Mouse (Mus musculus): ENCODE data around the gene Cacfd1. TPM values are rescaled to one million over a fixed set of nuclear protein-coding genes. Genes with fewer than 3 reads are reported as not detected.

The Cacfd1 gene
- polyA plus RNA-seq, 1 experiment = 22.8 TPM

DNA sequence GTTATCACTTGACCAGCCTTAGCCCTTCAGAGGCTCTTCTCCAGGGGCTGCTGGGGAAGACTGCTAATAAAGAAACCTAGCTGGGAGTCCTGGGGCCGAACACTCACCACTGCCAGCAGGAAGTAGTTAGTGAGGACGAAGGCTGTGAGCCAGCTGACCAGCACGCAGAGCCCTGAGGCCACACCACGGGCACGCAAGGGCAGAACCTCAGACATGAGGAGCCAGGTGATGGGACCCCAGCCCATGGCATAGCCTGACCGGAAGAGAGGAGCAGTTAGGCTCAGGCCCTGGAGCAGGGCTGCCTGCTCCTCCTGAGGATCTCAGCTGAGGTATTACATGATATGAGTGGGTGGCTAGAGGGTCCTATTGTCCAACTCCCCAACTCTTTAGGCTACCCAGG is 12.9 kb downstream of the Cacfd1 start:
- H3K4me3 ChIP-seq = no peak overlapping the region
- peaks cover 5% of the 10 kb centered on the region for H3K27me3 ChIP-seq (ENCODE audit: control insufficient read depth, insufficient read depth, insufficient read length)

DNA sequence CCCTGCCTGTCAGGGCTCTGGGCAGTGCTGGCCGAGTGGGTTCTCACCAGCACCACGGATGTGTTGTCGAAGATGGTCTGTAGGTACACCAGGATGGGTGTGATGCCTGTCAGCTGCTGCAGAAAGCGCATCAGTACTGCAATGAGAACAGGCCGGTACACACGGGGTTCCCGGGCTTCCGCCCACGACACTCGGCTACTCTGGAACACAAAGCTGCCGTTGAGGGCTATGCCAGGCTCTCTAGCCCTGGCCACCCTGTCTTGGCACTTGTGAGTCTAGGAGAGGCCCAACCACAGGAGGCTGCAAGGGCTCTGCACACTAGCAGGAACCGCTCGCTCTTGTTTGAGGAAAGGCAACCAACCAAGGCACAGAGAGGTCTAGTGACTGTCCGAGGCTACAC is 14.4 kb downstream of the Cacfd1 start:
- H3K79me2 ChIP-seq (ENCODE audit: control insufficient read depth, insufficient read depth) = no peaks in the 10 kb centered on the region
- peaks cover 5% of the 10 kb centered on the region for H3K27me3 ChIP-seq (ENCODE audit: control insufficient read depth, insufficient read depth, insufficient read length)
- TF ChIP-seq POLR2AphosphoS2 (IDR thresholded peaks at IDR 0.05; ENCODE audit: insufficient read length, low read depth) (peak; percentile 64), POLR2A (IDR thresholded peaks at IDR 0.05; ENCODE audit: insufficient read length, low read depth) (no peak), MYOD1 (IDR thresholded peaks at IDR 0.05; ENCODE audit: control insufficient read depth in 1 of 3, insufficient read length in 2 of 3, low read depth in 2 of 3) (no peak), SRF (IDR thresholded peaks at IDR 0.05; ENCODE audit: control insufficient read depth, insufficient read length, low read depth) (no peak), REST (IDR thresholded peaks at IDR 0.05; ENCODE audit: insufficient read depth, insufficient read length) (no peak)
- no peak overlapping the region for H3K4me3 ChIP-seq
- H3K4me2 ChIP-seq (ENCODE audit: low read depth) = no peak overlapping the region
- no peak overlapping the region for H3ac ChIP-seq (ENCODE audit: control insufficient read depth, insufficient read length)
- H3K36me3 ChIP-seq (ENCODE audit: control insufficient read depth, insufficient read depth) = no peaks in the 10 kb centered on the region

More for the DNA sequence above, 12.9 kb downstream of the Cacfd1 start:
- no peaks in the 10 kb centered on the region for H3K79me2 ChIP-seq (ENCODE audit: control insufficient read depth, insufficient read depth)
- no peaks in the 10 kb centered on the region for H3K36me3 ChIP-seq (ENCODE audit: control insufficient read depth, insufficient read depth)
- H3K4me2 ChIP-seq (ENCODE audit: low read depth) = no peak overlapping the region
- TF ChIP-seq POLR2AphosphoS2 (IDR thresholded peaks at IDR 0.05; ENCODE audit: insufficient read length, low read depth) (peak; percentile 77), MYOG (IDR thresholded peaks at IDR 0.05; ENCODE audit: control insufficient read depth in 1 of 3, insufficient read depth in 1 of 3, insufficient read length in 2 of 3, low read depth in 2 of 3) (no peak), POLR2A (IDR thresholded peaks at IDR 0.05; ENCODE audit: insufficient read length, low read depth) (peak; percentile 46)
- H3ac ChIP-seq (ENCODE audit: control insufficient read depth, insufficient read length) = no peak overlapping the region

DNA sequence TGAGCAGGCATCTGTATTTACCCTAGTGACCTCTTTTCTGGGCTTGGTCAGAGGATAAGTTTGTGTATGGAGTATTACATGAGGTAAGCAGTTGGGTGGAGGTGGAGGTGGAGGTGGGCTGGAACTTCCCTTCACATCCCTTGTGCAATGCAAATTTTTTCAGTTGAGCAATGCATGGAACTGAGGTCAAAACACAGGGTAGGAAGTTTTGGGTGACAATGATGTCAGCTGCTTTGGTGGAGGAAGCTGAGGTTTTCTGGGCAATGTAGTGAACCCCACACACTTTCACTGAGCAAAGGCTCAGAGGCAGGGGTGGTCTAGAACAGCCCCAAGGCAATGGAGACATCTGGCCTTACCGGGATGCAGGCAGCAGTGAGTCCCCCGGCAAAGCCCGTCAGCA is 15.8 kb downstream of the Cacfd1 start:
- Histone ChIP-seq H3ac (ENCODE audit: control insufficient read depth, insufficient read length) (no peak overlapping the region), H3K27me3 (ENCODE audit: control insufficient read depth, insufficient read depth, insufficient read length) (peaks cover 5% of the 10 kb centered on the region), H3K4me3 (peak overlapping the region; percentile 35), H3K4me2 (ENCODE audit: low read depth) (peak overlapping the region; percentile 58), H3K36me3 (ENCODE audit: control insufficient read depth, insufficient read depth) (no peaks in the 10 kb centered on the region), H3K79me2 (ENCODE audit: control insufficient read depth, insufficient read depth) (no peaks in the 10 kb centered on the region)
- TF ChIP-seq POLR2AphosphoS2 (IDR thresholded peaks at IDR 0.05; ENCODE audit: insufficient read length, low read depth) (no peak), E2F4 (IDR thresholded peaks at IDR 0.05; ENCODE audit: insufficient read depth) (no peak), MYOG (IDR thresholded peaks at IDR 0.05; ENCODE audit: control insufficient read depth in 1 of 3, insufficient read depth in 1 of 3, insufficient read length in 2 of 3, low read depth in 2 of 3) (no peak), MAX (IDR thresholded peaks at IDR 0.05; ENCODE audit: low read depth) (no peak), SRF (IDR thresholded peaks at IDR 0.05; ENCODE audit: control insufficient read depth, insufficient read length, low read depth) (no peak), TCF12 (IDR thresholded peaks at IDR 0.05; ENCODE audit: insufficient read depth, poor library complexity, severe bottlenecking) (no peak), USF1 (IDR thresholded peaks at IDR 0.05; ENCODE audit: low read depth) (no peak), CEBPB (IDR thresholded peaks at IDR 0.05; ENCODE audit: insufficient read depth, poor library complexity, severe bottlenecking) (no peak), MYOD1 (IDR thresholded peaks at IDR 0.05; ENCODE audit: control insufficient read depth in 1 of 3, insufficient read length in 2 of 3, low read depth in 2 of 3) (no peak), REST (IDR thresholded peaks at IDR 0.05; ENCODE audit: insufficient read depth, insufficient read length) (no peak), TCF3 (IDR thresholded peaks at IDR 0.05; ENCODE audit: insufficient read length, low read depth) (no peak), POLR2A (IDR thresholded peaks at IDR 0.05; ENCODE audit: insufficient read length, low read depth) (no peak)

DNA sequence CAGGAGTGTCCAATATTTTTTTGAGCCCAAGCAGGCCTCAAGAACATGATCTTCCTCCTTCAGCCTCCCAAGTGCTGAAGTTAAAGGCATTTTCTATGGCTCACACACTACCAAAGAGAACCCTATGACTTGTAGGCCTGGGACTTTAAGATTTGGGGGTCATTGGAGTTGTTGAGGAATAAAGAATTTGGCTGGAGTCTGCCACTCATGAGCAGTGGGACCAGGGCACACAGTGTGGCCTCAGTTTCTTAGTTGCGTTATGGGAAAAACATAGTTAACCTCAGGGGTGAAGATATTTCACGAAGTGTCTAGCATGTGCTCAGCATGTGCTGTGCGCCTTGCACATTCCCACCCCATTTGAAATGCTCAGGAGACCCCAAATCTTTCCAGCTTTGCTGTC is 16.6 kb downstream of the Cacfd1 start:
- peak overlapping the region; percentile 35 for H3K4me3 ChIP-seq
- no peaks in the 10 kb centered on the region for H3K36me3 ChIP-seq (ENCODE audit: control insufficient read depth, insufficient read depth)
- H3ac ChIP-seq (ENCODE audit: control insufficient read depth, insufficient read length) = no peak overlapping the region
- TF ChIP-seq SRF (IDR thresholded peaks at IDR 0.05; ENCODE audit: control insufficient read depth, insufficient read length, low read depth) (no peak), TCF12 (IDR thresholded peaks at IDR 0.05; ENCODE audit: insufficient read depth, poor library complexity, severe bottlenecking) (no peak), REST (IDR thresholded peaks at IDR 0.05; ENCODE audit: insufficient read depth, insufficient read length) (no peak), CEBPB (IDR thresholded peaks at IDR 0.05; ENCODE audit: insufficient read depth, poor library complexity, severe bottlenecking) (no peak), MYOG (IDR thresholded peaks at IDR 0.05; ENCODE audit: control insufficient read depth in 1 of 3, insufficient read depth in 1 of 3, insufficient read length in 2 of 3, low read depth in 2 of 3) (no peak), TCF3 (IDR thresholded peaks at IDR 0.05; ENCODE audit: insufficient read length, low read depth) (no peak), POLR2A (IDR thresholded peaks at IDR 0.05; ENCODE audit: insufficient read length, low read depth) (no peak)
- no peaks in the 10 kb centered on the region for H3K79me2 ChIP-seq (ENCODE audit: control insufficient read depth, insufficient read depth)
- peaks cover 5% of the 10 kb centered on the region for H3K27me3 ChIP-seq (ENCODE audit: control insufficient read depth, insufficient read depth, insufficient read length)
- peak overlapping the region; percentile 58 for H3K4me2 ChIP-seq (ENCODE audit: low read depth)

DNA sequence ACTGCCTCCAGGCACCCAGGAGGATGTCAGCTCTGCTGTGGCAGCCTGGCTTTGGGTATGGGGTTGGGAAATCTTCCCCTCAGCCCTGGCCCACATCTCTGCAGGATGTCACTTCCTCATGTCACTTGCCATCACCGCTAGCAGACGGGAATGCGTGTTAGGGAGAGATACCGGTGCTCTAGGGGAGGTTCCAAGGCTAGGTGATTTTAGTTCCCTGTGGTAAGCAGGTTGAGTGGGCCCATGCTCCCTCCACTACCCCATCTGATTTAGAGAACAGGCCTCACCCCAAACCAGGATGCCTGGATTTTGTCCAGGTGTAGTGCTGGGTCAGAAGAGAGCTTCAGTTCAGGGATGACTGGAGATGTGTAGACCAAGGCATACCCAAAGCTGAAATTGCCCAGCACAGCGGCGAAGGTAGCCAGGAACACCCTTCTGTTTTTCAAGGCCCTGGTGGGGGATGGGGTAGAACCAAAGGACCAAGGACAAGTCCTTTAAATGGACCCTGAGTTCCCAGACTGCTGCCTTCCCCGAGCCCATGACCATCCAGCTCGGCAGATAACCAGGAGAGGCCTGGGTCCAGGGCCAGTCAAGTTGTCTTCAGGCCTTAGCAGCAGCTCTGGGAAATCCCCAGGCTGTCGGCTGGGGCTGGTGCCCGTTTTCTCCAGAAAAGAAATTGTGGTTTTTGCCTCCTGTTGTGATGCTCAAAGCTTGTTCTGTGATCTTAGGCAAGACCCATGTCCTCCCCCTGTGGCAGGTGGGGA is 17.3 kb downstream of the Cacfd1 start:
- H3K4me2 ChIP-seq (ENCODE audit: low read depth) = peak overlapping the region; percentile 58
- peaks cover 5% of the 10 kb centered on the region for H3K27me3 ChIP-seq (ENCODE audit: control insufficient read depth, insufficient read depth, insufficient read length)

More for the DNA sequence above, 17.3 kb downstream of the Cacfd1 start:
- Histone ChIP-seq H3ac (ENCODE audit: control insufficient read depth, insufficient read length) (no peak overlapping the region), H3K79me2 (ENCODE audit: control insufficient read depth, insufficient read depth) (no peaks in the 10 kb centered on the region), H3K4me3 (peak overlapping the region; percentile 35), H3K36me3 (ENCODE audit: control insufficient read depth, insufficient read depth) (no peaks in the 10 kb centered on the region)
- TF ChIP-seq E2F4 (IDR thresholded peaks at IDR 0.05; ENCODE audit: insufficient read depth) (no peak), MYOG (IDR thresholded peaks at IDR 0.05; ENCODE audit: control insufficient read depth in 1 of 3, insufficient read depth in 1 of 3, insufficient read length in 2 of 3, low read depth in 2 of 3) (no peak), CEBPB (IDR thresholded peaks at IDR 0.05; ENCODE audit: insufficient read depth, poor library complexity, severe bottlenecking) (no peak)

All from myocyte (in vitro differentiated cells).